Mouse (Mus musculus): ENCODE data around the gene Tmem139. TPM values are rescaled to one million over a fixed set of nuclear protein-coding genes. Genes with fewer than 3 reads are reported as not detected.
A peak's percentile ranks its signal among the peaks of the same experiment; 100 is the strongest.

Gene Tmem139
- polyA plus RNA-seq, 1 experiment = not detected

- TF ChIP-seq POLR2A (IDR thresholded peaks at IDR 0.05; ENCODE audit: extremely low read depth, insufficient read depth, low read length) (no peak), CTCF (IDR thresholded peaks at IDR 0.05; ENCODE audit: extremely low read depth, insufficient read depth, low read length) (no peak)
- Histone ChIP-seq H3K4me1 (ENCODE audit: control insufficient read depth, insufficient read depth, low read length) (no peaks in the 10 kb centered on the region; the same call in 1 of the 2 replicates), H3K27ac (ENCODE audit: insufficient read depth, low read length) (no peak overlapping the region), H3K4me3 (ENCODE audit: insufficient read depth, low read length) (no peak overlapping the region)
These were observed 9.0 kb downstream of the Tmem139 start for GRCm38 (mm10) chr6:42270817-42271216.

- H3K27ac ChIP-seq (ENCODE audit: insufficient read depth, low read length) = no peak overlapping the region
- TF ChIP-seq POLR2A (IDR thresholded peaks at IDR 0.05; ENCODE audit: extremely low read depth, insufficient read depth, low read length) (no peak), CTCF (IDR thresholded peaks at IDR 0.05; ENCODE audit: extremely low read depth, insufficient read depth, low read length) (no peak)
- no peak overlapping the region for H3K4me3 ChIP-seq (ENCODE audit: insufficient read depth, low read length)
These were observed 14.4 kb downstream of the Tmem139 start for GRCm38 (mm10) chr6:42276151-42276550.

GRCm38 (mm10) chr6:42282865-42283528, 21.2 kb downstream of the Tmem139 start:
- H3K27ac ChIP-seq (ENCODE audit: insufficient read depth, low read length) = no peak overlapping the region
- peaks cover 3% of the 10 kb centered on the region; the same call in 1 of the 2 replicates for H3K4me1 ChIP-seq (ENCODE audit: control insufficient read depth, insufficient read depth, low read length)
- TF ChIP-seq POLR2A (IDR thresholded peaks at IDR 0.05; ENCODE audit: extremely low read depth, insufficient read depth, low read length) (no peak), CTCF (IDR thresholded peaks at IDR 0.05; ENCODE audit: extremely low read depth, insufficient read depth, low read length) (no peak)
- H3K4me3 ChIP-seq (ENCODE audit: insufficient read depth, low read length) = no peak overlapping the region

More at GRCm38 (mm10) chr6:42276151-42276550, 14.4 kb downstream of the Tmem139 start:
- H3K4me1 ChIP-seq (ENCODE audit: control insufficient read depth, insufficient read depth, low read length) = peaks cover 1% of the 10 kb centered on the region; the same call in 1 of the 2 replicates

GRCm38 (mm10) chr6:42286448-42286847, 24.7 kb downstream of the Tmem139 start, which contains the start of gene Clcn1:
Gene Clcn1, plus strand, starts transcription at chr6:42286685.
- Histone ChIP-seq H3K27ac (ENCODE audit: insufficient read depth, low read length) (no peak within 1 kb of the TSS), H3K4me1 (ENCODE audit: control insufficient read depth, insufficient read depth, low read length) (no peaks in the 10 kb centered on the region), H3K4me3 (ENCODE audit: insufficient read depth, low read length) (no peak within 1 kb of the TSS)
- TF ChIP-seq CTCF (IDR thresholded peaks at IDR 0.05; ENCODE audit: extremely low read depth, insufficient read depth, low read length) (no peak), POLR2A (IDR thresholded peaks at IDR 0.05; ENCODE audit: extremely low read depth, insufficient read depth, low read length) (no peak)

- no peak overlapping the region for H3K4me3 ChIP-seq (ENCODE audit: insufficient read depth, low read length)
- no peaks in the 10 kb centered on the region for H3K4me1 ChIP-seq (ENCODE audit: control insufficient read depth, insufficient read depth, low read length)
- H3K27ac ChIP-seq (ENCODE audit: insufficient read depth, low read length) = no peak overlapping the region
- no peak for TF ChIP-seq POLR2A (IDR thresholded peaks at IDR 0.05; ENCODE audit: extremely low read depth, insufficient read depth, low read length)
- no peak for TF ChIP-seq CTCF (IDR thresholded peaks at IDR 0.05; ENCODE audit: extremely low read depth, insufficient read depth, low read length)
These were observed 25.8 kb downstream of the Tmem139 start for GRCm38 (mm10) chr6:42287562-42287961.

GRCm38 (mm10) chr6:42293327-42293726, 31.6 kb downstream of the Tmem139 start:
- no peak overlapping the region for H3K4me3 ChIP-seq (ENCODE audit: insufficient read depth, low read length)
- no peaks in the 10 kb centered on the region for H3K4me1 ChIP-seq (ENCODE audit: control insufficient read depth, insufficient read depth, low read length)
- TF ChIP-seq POLR2A (IDR thresholded peaks at IDR 0.05; ENCODE audit: extremely low read depth, insufficient read depth, low read length) = no peak
- H3K27ac ChIP-seq (ENCODE audit: insufficient read depth, low read length) = no peak overlapping the region

- no peak overlapping the region for H3K4me3 ChIP-seq (ENCODE audit: insufficient read depth, low read length)
These were observed 33.9 kb downstream of the Tmem139 start for GRCm38 (mm10) chr6:42295549-42296094.

GRCm38 (mm10) chr6:42299362-42299761, 37.6 kb downstream of the Tmem139 start:
- H3K27ac ChIP-seq (ENCODE audit: insufficient read depth, low read length) = no peak overlapping the region
- no peaks in the 10 kb centered on the region for H3K4me1 ChIP-seq (ENCODE audit: control insufficient read depth, insufficient read depth, low read length)
- TF ChIP-seq CTCF (IDR thresholded peaks at IDR 0.05; ENCODE audit: extremely low read depth, insufficient read depth, low read length) (no peak), POLR2A (IDR thresholded peaks at IDR 0.05; ENCODE audit: extremely low read depth, insufficient read depth, low read length) (no peak)
- H3K4me3 ChIP-seq (ENCODE audit: insufficient read depth, low read length) = no peak overlapping the region

More at GRCm38 (mm10) chr6:42295549-42296094, 33.9 kb downstream of the Tmem139 start:
- TF ChIP-seq CTCF (IDR thresholded peaks at IDR 0.05; ENCODE audit: extremely low read depth, insufficient read depth, low read length) = no peak
- TF ChIP-seq POLR2A (IDR thresholded peaks at IDR 0.05; ENCODE audit: extremely low read depth, insufficient read depth, low read length) = no peak
- Histone ChIP-seq H3K27ac (ENCODE audit: insufficient read depth, low read length) (no peak overlapping the region), H3K4me1 (ENCODE audit: control insufficient read depth, insufficient read depth, low read length) (no peaks in the 10 kb centered on the region)

GRCm38 (mm10) chr6:42309816-42310378, 48.1 kb downstream of the Tmem139 start:
- no peak overlapping the region for H3K4me3 ChIP-seq (ENCODE audit: insufficient read depth, low read length)
- H3K27ac ChIP-seq (ENCODE audit: insufficient read depth, low read length) = no peak overlapping the region
- TF ChIP-seq POLR2A (IDR thresholded peaks at IDR 0.05; ENCODE audit: extremely low read depth, insufficient read depth, low read length) = no peak
- 0 out of 2 replicates have a peak, but pooled peaks have one; percentile 6 for TF ChIP-seq CTCF (IDR thresholded peaks at IDR 0.05; ENCODE audit: extremely low read depth, insufficient read depth, low read length)
- H3K4me1 ChIP-seq (ENCODE audit: control insufficient read depth, insufficient read depth, low read length) = no peaks in the 10 kb centered on the region
